Mouse (Mus musculus) bone marrow macrophage, adult 2 months (primary cell): Measurements from ENCODE around the gene Tspan18.

Experiments used
- CTCF ChIP-seq: IDR thresholded peaks from 2 replicates; pipeline ENCODE4 v1.5.1; 2012; ENCODE audit warnings: low read depth, mild to moderate bottlenecking, low read length, moderate library complexity
- POLR2A ChIP-seq: IDR thresholded peaks from 2 replicates; pipeline ENCODE4 v1.6.1; 2012; ENCODE audit warnings: mild to moderate bottlenecking, low read depth, low read length, borderline replicate concordance

- TF ChIP-seq CTCF: no peak
- TF ChIP-seq POLR2A: no peak
These were observed 14.7 kb downstream of the Tspan18 start for GRCm38 (mm10) chr2:93319598-93319997.
